Mouse (Mus musculus) forebrain, embryonic 12.5 days (tissue): ENCODE measurements around the gene Leo1. TPM values are rescaled to one million over a fixed set of nuclear protein-coding genes. Genes with fewer than 3 reads are reported as not detected.
"Not testable (repeated sequence)": the region's sequence is repeated elsewhere in the genome, so short reads cannot be mapped to it uniquely, and the experiment has no call there.

Source experiments
- ATAC-seq: fragments of 200-750 bp; cut with Nextera tagmentation; 2 replicates; pipeline ENCODE4 v1.8.0; 2017; ENCODE audit warnings: moderate TSS enrichment; ENCODE audit not compliant: low FRiP score
- H3K27ac ChIP-seq: fragments of 300-500 bp; sonication (generic); 2 replicates; pipeline ENCODE4 v1.5.1; 2016; ENCODE audit warnings: mild to moderate bottlenecking
- H3K27me3 ChIP-seq: fragments of 300-500 bp; sonication (generic); 2 replicates; pipeline ENCODE4 v1.6.1; 2016; ENCODE audit warnings: mild to moderate bottlenecking
- H3K36me3 ChIP-seq: fragments of 300-500 bp; sonication (generic); replicated peaks from 2 replicates; pipeline ENCODE4 v1.6.1; 2016; ENCODE audit warnings: mild to moderate bottlenecking
- H3K4me1 ChIP-seq: fragments of 300-500 bp; sonication (generic); 2 replicates; pipeline ENCODE4 v1.6.1; 2016
- H3K4me2 ChIP-seq: fragments of 300-500 bp; sonication (generic); 2 replicates; pipeline ENCODE4 v1.6.1; 2016; ENCODE audit warnings: mild to moderate bottlenecking, moderate library complexity
- H3K4me3 ChIP-seq: fragments of 300-500 bp; sonication (generic); replicated peaks from 2 replicates; pipeline ENCODE4 v1.5.1; 2016; ENCODE audit warnings: mild to moderate bottlenecking
- H3K9ac ChIP-seq: fragments of 300-500 bp; sonication (generic); 2 replicates; pipeline ENCODE4 v1.6.1; 2016; ENCODE audit warnings: mild to moderate bottlenecking
- H3K9me3 ChIP-seq: fragments of 300-500 bp; sonication (generic); 2 replicates; pipeline ENCODE4 v1.6.1; 2016
- WGBS: fragments of 180-500 bp; shearing (Covaris S2); methylation state at CpG from one replicate; pipeline ENCODE4 v1.1.7; 2016; 5-methylcytosine and 5-hydroxymethylcytosine counted together
- polyA plus RNA-seq: library from polyadenylated mRNA; unstranded; fragments of >200 nt; fragmentation: Nextera tagmentation; extraction: Ambion mirVana; gene quantifications from 2 replicates; pipeline ENCODE4 v1.2.1, GENCODE M21; 2016

Leo1 gene
- polyA plus RNA-seq, 1 experiment from 2014 or later, result 55.1 TPM

GRCm38 (mm10) chr9:75429040-75429439, 12.3 kb upstream of the Leo1 start:
- no peaks in the 10 kb centered on the region for H3K9me3 ChIP-seq
- WGBS, result 91% methylated on average over 2 of the region's 2 CpGs
- no peak overlapping the region for H3K27ac ChIP-seq
- H3K4me3 ChIP-seq, result no peak overlapping the region
- H3K27me3 ChIP-seq, result no peaks in the 10 kb centered on the region
- no peaks in the 10 kb centered on the region for H3K36me3 ChIP-seq
- H3K4me1 ChIP-seq, result peaks cover 5% of the 10 kb centered on the region; the same call in 1 of the 2 replicates
- no peak overlapping the region for H3K4me2 ChIP-seq
- H3K9ac ChIP-seq, result no peak overlapping the region
- ATAC-seq, result no peak

DNA sequence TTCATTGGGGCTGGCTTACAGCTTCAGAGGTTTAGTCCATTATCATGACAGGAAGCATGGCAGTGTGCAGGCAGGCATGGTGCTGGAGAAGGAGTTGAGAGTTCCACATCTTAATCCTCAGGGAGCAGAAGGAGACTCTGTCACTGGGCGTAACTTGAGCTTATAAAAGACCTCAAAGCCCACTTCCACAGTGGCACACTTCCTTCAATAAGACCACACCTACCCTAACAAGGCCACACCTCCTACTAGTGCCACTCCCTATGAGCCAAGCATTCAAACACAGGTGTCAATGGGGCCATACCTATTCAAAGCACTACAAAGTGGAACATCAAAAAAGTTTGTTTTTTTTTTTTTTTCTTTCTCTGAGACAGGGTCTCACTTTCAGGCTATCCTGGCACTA, 11.7 kb upstream of the Leo1 start:
- peaks cover 9% of the 10 kb centered on the region; the same call in 1 of the 2 replicates for H3K4me1 ChIP-seq
- H3K9ac ChIP-seq, result no peak overlapping the region
- H3K9me3 ChIP-seq, result no peaks in the 10 kb centered on the region
- WGBS, result 88% methylated on average over 1 of the region's 1 CpGs
- no peaks in the 10 kb centered on the region for H3K36me3 ChIP-seq
- no peak for ATAC-seq
- no peaks in the 10 kb centered on the region for H3K27me3 ChIP-seq
- H3K4me2 ChIP-seq, result no peak overlapping the region
- no peak overlapping the region for H3K27ac ChIP-seq
- H3K4me3 ChIP-seq, result no peak overlapping the region

DNA sequence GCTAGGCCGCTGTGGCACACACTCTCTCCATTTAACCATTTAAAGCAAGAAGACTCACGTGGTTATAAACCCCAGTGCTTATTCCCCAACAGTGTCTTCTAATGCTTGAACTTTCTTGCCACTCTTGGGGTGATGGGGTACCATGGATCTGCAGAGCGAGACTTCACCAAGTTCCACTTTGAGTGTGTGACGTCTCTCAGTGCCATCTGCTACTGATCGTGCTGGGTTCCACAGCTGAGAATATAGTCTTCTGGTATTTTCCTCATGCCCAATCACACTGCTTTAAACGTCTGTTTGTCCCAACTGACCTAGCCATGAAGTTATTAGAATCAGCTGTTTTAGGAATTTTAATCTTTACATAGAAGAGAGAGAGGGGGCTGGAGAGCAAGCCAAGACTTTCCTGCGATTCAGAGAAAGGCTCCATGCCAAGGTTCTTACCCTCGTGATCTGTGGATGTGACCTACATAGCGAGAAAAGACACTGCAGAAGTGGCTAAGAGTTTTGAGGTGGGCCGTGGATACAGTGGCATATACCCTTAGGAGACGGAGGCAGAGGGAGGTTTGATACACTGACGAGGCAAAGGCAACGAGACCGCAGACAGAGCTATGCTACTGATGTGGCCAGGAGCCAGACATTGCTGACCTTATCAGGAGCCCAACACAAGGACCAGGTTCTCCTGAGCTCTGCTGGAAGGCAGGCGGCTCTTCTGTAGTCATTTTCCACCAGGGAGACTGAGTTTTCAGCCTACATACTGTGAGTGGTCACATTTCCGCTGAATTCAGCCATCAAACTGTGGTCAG, 10.3 kb upstream of the Leo1 start:
- H3K4me2 ChIP-seq, result no peak overlapping the region
- no peak overlapping the region for H3K27ac ChIP-seq
- H3K4me1 ChIP-seq, result peaks cover 14% of the 10 kb centered on the region
- H3K9me3 ChIP-seq, result no peaks in the 10 kb centered on the region
- no peak for ATAC-seq
- WGBS, result 78% methylated on average over 16 of the region's 16 CpGs
- H3K36me3 ChIP-seq, result no peaks in the 10 kb centered on the region
- H3K27me3 ChIP-seq, result no peaks in the 10 kb centered on the region
- no peak overlapping the region for H3K9ac ChIP-seq
- H3K4me3 ChIP-seq, result no peak overlapping the region

DNA sequence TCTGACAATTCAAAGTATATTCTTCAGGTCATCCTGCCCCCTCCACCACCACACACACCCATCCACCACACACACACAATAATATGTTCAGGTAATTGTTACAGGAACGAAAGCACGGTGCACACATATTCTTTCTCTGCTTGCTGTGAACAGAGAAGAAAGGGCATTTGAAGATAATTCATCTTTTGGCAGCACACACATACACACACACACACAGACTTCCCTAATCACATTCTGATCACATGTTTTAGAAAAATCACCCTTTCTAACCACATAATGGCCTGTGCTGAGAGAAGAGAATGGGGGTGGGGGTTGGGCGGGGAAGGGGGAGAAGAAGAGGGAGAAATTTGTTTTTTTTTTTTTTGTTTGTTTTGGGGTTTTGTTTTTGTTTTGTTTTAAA, 8.6 kb upstream of the Leo1 start:
- H3K9ac ChIP-seq, result no peak overlapping the region
- peaks cover 15% of the 10 kb centered on the region for H3K4me1 ChIP-seq
- H3K4me2 ChIP-seq, result no peak overlapping the region
- WGBS, result 63% methylated on average over 3 of the region's 3 CpGs
- H3K9me3 ChIP-seq, result no peaks in the 10 kb centered on the region
- no peak for ATAC-seq
- H3K27ac ChIP-seq, result no peak overlapping the region
- no peaks in the 10 kb centered on the region for H3K27me3 ChIP-seq
- H3K4me3 ChIP-seq, result no peak overlapping the region
- H3K36me3 ChIP-seq, result no peaks in the 10 kb centered on the region

DNA sequence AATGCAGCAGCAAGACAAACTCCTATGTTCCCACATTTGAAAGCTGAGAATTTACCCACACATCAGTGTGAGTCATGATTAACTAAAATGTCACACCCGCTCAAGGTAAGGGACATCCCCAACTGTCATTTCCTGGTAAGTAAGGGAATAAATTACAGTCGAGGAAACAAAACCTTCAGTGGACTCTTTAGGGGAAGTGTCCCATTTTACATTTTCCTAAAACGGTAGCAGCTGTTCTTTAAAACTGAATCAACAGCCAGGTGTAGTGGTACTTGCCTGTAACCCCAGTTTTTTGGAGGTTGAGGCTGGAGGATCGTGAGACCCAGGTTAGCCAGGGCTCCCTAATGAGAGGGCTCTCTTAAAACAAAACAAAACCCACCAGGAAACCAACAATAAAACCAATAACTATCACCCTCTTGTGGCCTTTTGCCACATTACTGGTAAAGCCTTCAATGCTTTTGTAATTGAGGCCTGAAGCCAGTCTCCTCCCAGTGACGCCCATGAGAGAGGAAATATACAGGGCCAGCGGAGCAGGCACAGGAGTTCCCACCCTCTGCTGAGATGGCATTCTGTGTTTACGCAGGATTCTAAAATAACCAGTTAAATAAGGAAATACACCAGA, 7.0 kb upstream of the Leo1 start:
- no peak for ATAC-seq
- H3K27me3 ChIP-seq, result no peaks in the 10 kb centered on the region
- H3K9ac ChIP-seq, result no peak overlapping the region
- no peak overlapping the region for H3K4me2 ChIP-seq
- peaks cover 15% of the 10 kb centered on the region for H3K4me1 ChIP-seq
- no peaks in the 10 kb centered on the region for H3K9me3 ChIP-seq
- 0 out of 2 replicates have a peak overlapping the region, but pooled peaks have one; percentile 26 for H3K27ac ChIP-seq
- WGBS, result 51% methylated on average over 7 of the region's 7 CpGs
- H3K36me3 ChIP-seq, result no peaks in the 10 kb centered on the region
- H3K4me3 ChIP-seq, result no peak overlapping the region

DNA sequence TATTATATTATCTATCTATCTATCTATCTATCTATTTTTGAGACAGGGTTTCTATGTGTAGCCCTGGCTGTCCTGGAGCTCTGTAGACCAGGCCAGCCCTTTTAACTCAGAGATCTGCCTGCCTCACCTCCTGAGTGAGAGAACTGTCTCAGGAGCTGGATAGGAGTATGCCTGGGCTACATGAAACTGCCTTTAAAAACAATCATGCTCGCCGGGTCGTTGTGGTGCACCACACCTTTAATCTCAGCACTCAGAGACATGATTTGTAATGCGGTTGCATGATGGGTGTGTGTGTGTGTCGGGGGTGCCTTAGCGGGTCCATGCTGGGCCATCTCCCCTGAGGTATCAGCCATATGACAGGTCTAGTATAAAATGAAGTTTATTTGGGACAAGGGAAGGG, 6.5 kb upstream of the Leo1 start:
- Histone ChIP-seq H3K27me3 (no peaks in the 10 kb centered on the region), H3K27ac (no peak overlapping the region), H3K9ac (no peak overlapping the region), H3K4me2 (no peak overlapping the region), H3K4me3 (no peak overlapping the region), H3K9me3 (no peaks in the 10 kb centered on the region), H3K36me3 (no peaks in the 10 kb centered on the region), H3K4me1 (peaks cover 15% of the 10 kb centered on the region)
- ATAC-seq, result no peak
- 79% methylated on average over 6 of the region's 6 CpGs for WGBS

GRCm38 (mm10) chr9:75435291-75435690, 6.0 kb upstream of the Leo1 start:
- no peaks in the 10 kb centered on the region for H3K36me3 ChIP-seq
- no peak for ATAC-seq
- no peaks in the 10 kb centered on the region for H3K9me3 ChIP-seq
- H3K4me3 ChIP-seq, result no peak overlapping the region
- no peak overlapping the region for H3K4me2 ChIP-seq
- H3K27me3 ChIP-seq, result no peaks in the 10 kb centered on the region
- no peak overlapping the region for H3K27ac ChIP-seq
- peaks cover 15% of the 10 kb centered on the region for H3K4me1 ChIP-seq
- 86% methylated on average over 4 of the region's 4 CpGs for WGBS
- no peak overlapping the region for H3K9ac ChIP-seq

- H3K4me3 ChIP-seq, result no peak overlapping the region
- peaks cover 15% of the 10 kb centered on the region for H3K4me1 ChIP-seq
- H3K27ac ChIP-seq, result no peak overlapping the region; the same call in 1 of the 2 replicates
- H3K36me3 ChIP-seq, result no peaks in the 10 kb centered on the region
- H3K9ac ChIP-seq, result no peak overlapping the region
- peak overlapping the region; percentile 23; the same call in 1 of the 2 replicates for H3K4me2 ChIP-seq
- H3K27me3 ChIP-seq, result no peaks in the 10 kb centered on the region
- WGBS, result 2% methylated on average over 12 of the region's 12 CpGs
- H3K9me3 ChIP-seq, result no peaks in the 10 kb centered on the region
- peak; percentile 73; the same call in 1 of the 2 replicates for ATAC-seq
Observed at GRCm38 (mm10) chr9:75435918-75436317, 5.4 kb upstream of the Leo1 start.

- no peak overlapping the region for H3K4me3 ChIP-seq
- ATAC-seq, result no peak
- 24% methylated on average over 6 of the region's 6 CpGs for WGBS
- no peaks in the 10 kb centered on the region for H3K36me3 ChIP-seq
- no peak overlapping the region for H3K9ac ChIP-seq
- no peaks in the 10 kb centered on the region for H3K9me3 ChIP-seq
- no peak overlapping the region for H3K27ac ChIP-seq
- no peak overlapping the region for H3K4me2 ChIP-seq
- peaks cover 20% of the 10 kb centered on the region for H3K4me1 ChIP-seq
- H3K27me3 ChIP-seq, result no peaks in the 10 kb centered on the region
Observed at GRCm38 (mm10) chr9:75437653-75438385, 3.5 kb upstream of the Leo1 start.

DNA sequence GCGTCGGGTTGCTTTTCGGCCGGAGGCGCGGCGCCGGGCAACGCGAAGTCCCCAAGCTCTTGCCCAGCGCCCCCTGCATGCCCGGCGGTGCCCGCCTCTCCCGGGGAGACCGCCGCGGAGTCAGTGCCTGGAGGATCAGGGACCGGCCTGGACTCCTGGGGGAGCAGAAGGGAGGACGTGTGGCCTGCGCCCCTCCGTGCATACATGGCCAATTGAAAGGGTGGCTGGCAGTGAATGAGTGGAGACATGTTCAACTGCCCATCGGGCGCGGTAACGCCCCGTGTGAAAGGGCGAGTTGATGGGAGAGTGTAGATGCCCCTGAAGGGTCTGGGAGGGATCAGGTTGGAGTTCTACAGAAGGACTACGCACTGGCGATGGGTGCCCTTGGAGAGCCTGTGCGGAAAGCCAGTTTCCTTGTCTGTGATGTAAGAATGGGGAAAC, 387 bp downstream of the Leo1 start:
- Histone ChIP-seq H3K27ac (peak overlapping the region; percentile 86), H3K27me3 (no peaks in the 10 kb centered on the region), H3K4me2 (peak overlapping the region; percentile 84), H3K9me3 (no peaks in the 10 kb centered on the region), H3K4me3 (peak overlapping the region; percentile 75), H3K36me3 (peaks cover 17% of the 10 kb centered on the region), H3K9ac (peak overlapping the region; percentile 90), H3K4me1 (peaks cover 13% of the 10 kb centered on the region)
- WGBS, result under 1% methylated on average over 28 of the region's 31 CpGs
- ATAC-seq, result peak; percentile 85

- H3K4me1 ChIP-seq, result peaks cover 13% of the 10 kb centered on the region
- H3K27ac ChIP-seq, result no peak overlapping the region
- H3K9ac ChIP-seq, result no peak overlapping the region
- no peaks in the 10 kb centered on the region for H3K9me3 ChIP-seq
- H3K36me3 ChIP-seq, result peaks cover 49% of the 10 kb centered on the region
- H3K4me2 ChIP-seq, result no peak overlapping the region
- H3K27me3 ChIP-seq, result no peaks in the 10 kb centered on the region
- H3K4me3 ChIP-seq, result no peak overlapping the region
- no peak for ATAC-seq
- 91% methylated on average over 15 of the region's 15 CpGs for WGBS
Observed at GRCm38 (mm10) chr9:75444981-75445380, 3.7 kb downstream of the Leo1 start.

DNA sequence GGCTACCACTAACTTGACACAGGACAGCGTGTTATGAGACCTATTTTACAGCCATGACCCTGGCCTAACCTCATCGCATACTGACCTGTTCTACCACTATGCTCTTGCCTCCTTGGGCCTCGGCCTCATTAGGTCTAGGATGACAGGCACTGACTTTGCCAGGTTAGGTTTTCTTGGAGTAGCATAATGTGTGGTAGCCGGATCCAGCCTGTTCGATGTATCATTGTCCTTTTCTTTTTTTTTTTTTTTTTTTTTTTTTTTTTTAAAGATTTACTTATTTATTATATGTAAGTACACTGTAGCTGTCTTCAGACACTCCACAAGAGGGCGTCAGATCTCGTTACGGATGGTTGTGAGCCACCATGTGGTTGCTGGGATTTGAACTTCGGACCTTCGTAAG, 5.2 kb downstream of the Leo1 start:
- H3K27ac ChIP-seq, ATAC-seq, H3K27me3 ChIP-seq, H3K4me2 ChIP-seq, H3K9ac ChIP-seq, H3K9me3 ChIP-seq, H3K4me3 ChIP-seq: not testable (repeated sequence)
- H3K36me3 ChIP-seq, result peaks cover 57% of the 10 kb centered on the region
- 87% methylated on average over 10 of the region's 10 CpGs for WGBS
- peaks cover 13% of the 10 kb centered on the region for H3K4me1 ChIP-seq
